Mouse (Mus musculus) heart, embryonic 15.5 days (tissue): Measurements from ENCODE around the gene Gm6614. TPM values are rescaled to one million over a fixed set of nuclear protein-coding genes. Genes with fewer than 3 reads are reported as not detected.
"Not testable (repeated sequence)": the region's sequence is repeated elsewhere in the genome, so short reads cannot be mapped to it uniquely, and the experiment has no call there.

Experiments used
- ATAC-seq: fragments of 200-750 bp; cut with Nextera tagmentation; replicated peaks from 2 replicates; pipeline ENCODE4 v1.8.0; 2017; ENCODE audit warnings: low read depth, moderate TSS enrichment; ENCODE audit not compliant: insufficient number of reproducible peaks, insufficient read depth, low FRiP score
- H3K27ac ChIP-seq: fragments of 300-500 bp; sonication (generic); 2 replicates; pipeline ENCODE4 v1.5.1; 2015; ENCODE audit warnings: mild to moderate bottlenecking, inconsistent platforms
- H3K27me3 ChIP-seq: fragments of 300-500 bp; sonication (generic); 2 replicates; pipeline ENCODE4 v1.6.1; 2015; ENCODE audit warnings: inconsistent platforms
- H3K36me3 ChIP-seq: fragments of 300-500 bp; sonication (generic); 2 replicates; pipeline ENCODE4 v1.6.1; 2015; ENCODE audit warnings: mild to moderate bottlenecking, inconsistent platforms
- H3K4me1 ChIP-seq: fragments of 300-500 bp; sonication (generic); replicated peaks from 2 replicates; pipeline ENCODE4 v1.6.1; 2015; ENCODE audit warnings: inconsistent platforms
- H3K4me2 ChIP-seq: fragments of 300-500 bp; sonication (generic); 2 replicates; pipeline ENCODE4 v1.6.1; 2015; ENCODE audit warnings: inconsistent platforms, mild to moderate bottlenecking, moderate library complexity
- H3K4me3 ChIP-seq: fragments of 300-500 bp; sonication (generic); 2 replicates; pipeline ENCODE4 v1.5.1; 2015; ENCODE audit warnings: mild to moderate bottlenecking, inconsistent platforms
- H3K9ac ChIP-seq: fragments of 300-500 bp; sonication (generic); 2 replicates; pipeline ENCODE4 v1.6.1; 2015; ENCODE audit warnings: mild to moderate bottlenecking, inconsistent platforms
- H3K9me3 ChIP-seq: fragments of 300-500 bp; sonication (generic); replicated peaks from 2 replicates; pipeline ENCODE4 v1.6.1; 2016; ENCODE audit warnings: inconsistent platforms
- WGBS: fragments of 180-500 bp; shearing (Covaris S2); methylation state at CpG from one replicate; pipeline ENCODE4 v1.1.7; 2015; ENCODE audit warnings: mixed read lengths; 5-methylcytosine and 5-hydroxymethylcytosine counted together
- polyA plus RNA-seq: library from polyadenylated mRNA; unstranded; fragments of >200 nt; fragmentation: Nextera tagmentation; extraction: Ambion mirVana; gene quantifications from 2 replicates; pipeline ENCODE4 v1.2.1, GENCODE M21; 2015

The Gm6614 gene
- not detected in 2 replicates for polyA plus RNA-seq

DNA sequence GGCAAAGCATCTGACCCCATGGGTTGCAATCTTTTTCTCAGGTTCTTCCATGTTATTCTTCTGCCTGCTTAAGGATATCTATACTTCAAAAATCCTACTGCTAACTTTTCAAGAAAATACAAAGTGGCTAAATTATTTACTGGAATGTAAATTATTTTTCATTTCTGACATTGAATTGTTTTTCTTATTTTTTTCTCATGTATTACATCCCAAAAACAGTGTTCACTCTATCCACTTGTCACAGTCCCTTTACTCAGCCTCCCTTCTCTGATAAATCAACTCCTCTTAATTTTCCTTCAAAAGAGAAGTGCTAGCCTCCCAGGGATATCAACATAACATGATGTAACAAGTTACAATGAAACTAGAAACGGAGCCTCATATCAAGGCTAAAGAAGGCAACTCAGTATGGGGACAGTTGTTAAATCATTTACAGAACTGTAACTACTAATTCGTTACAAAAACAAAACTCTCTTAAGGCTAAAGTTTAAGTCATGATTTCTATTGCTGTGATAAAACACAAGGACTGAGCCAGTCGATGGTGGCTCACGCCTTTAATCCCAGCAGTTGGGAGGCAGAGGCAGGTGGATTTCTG, at the start of gene Gm6614:
Gene Gm6614, minus strand, starts transcription at position 51 of the 592 bp plus-strand sequence.
- Histone ChIP-seq H3K36me3 (no peaks in the 10 kb centered on the region), H3K4me1 (no peaks in the 10 kb centered on the region), H3K27me3 (no peaks in the 10 kb centered on the region), H3K27ac (no peak within 1 kb of the TSS), H3K4me2 (no peak within 1 kb of the TSS), H3K4me3 (no peak within 1 kb of the TSS), H3K9ac (no peak within 1 kb of the TSS), H3K9me3 (no peaks in the 10 kb centered on the region)
- no peak for ATAC-seq
- WGBS = 72% methylated on average over 4 of the region's 4 CpGs

DNA sequence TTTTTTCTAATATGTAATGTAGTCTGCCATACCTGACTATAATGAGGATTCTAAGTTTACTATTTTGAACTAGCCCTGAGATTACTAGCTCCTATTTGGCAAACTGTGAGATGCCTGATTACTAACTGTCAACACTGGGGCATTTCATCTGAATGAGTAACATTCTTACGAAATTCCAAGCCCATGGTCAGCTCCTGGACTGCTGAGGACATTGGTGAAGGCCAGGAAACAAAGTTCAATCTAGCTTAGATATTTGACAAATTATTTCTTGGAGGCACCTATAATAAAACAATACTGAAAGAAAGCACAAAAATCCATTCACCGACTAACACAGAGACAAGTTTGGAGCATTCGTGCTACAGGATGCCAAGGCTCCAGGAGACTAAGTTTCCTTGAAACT, 47.1 kb upstream of the Gm6614 start:
- H3K27ac ChIP-seq, H3K4me3 ChIP-seq, H3K36me3 ChIP-seq, H3K9ac ChIP-seq, H3K9me3 ChIP-seq, H3K27me3 ChIP-seq, ATAC-seq, H3K4me2 ChIP-seq, H3K4me1 ChIP-seq: not testable (repeated sequence)
- 79% methylated on average over 3 of the region's 3 CpGs for WGBS

- Histone ChIP-seq H3K4me3 (no peak overlapping the region), H3K27ac (no peak overlapping the region), H3K4me2 (no peak overlapping the region), H3K36me3 (no peaks in the 10 kb centered on the region), H3K4me1 (no peaks in the 10 kb centered on the region), H3K27me3 (no peaks in the 10 kb centered on the region), H3K9ac (no peak overlapping the region), H3K9me3 (no peaks in the 10 kb centered on the region)
- 88% methylated on average over 1 of the region's 1 CpGs for WGBS
- ATAC-seq = no peak
These were observed 36.5 kb upstream of the Gm6614 start for GRCm38 (mm10) chr6:142047689-142048088.

GRCm38 (mm10) chr6:142045746-142046145, 34.5 kb upstream of the Gm6614 start:
- Histone ChIP-seq H3K4me1 (no peaks in the 10 kb centered on the region), H3K27me3 (no peaks in the 10 kb centered on the region), H3K4me2 (no peak overlapping the region), H3K4me3 (no peak overlapping the region), H3K36me3 (no peaks in the 10 kb centered on the region), H3K9ac (no peak overlapping the region), H3K9me3 (no peaks in the 10 kb centered on the region), H3K27ac (no peak overlapping the region)
- WGBS = 87% methylated on average over 2 of the region's 2 CpGs
- ATAC-seq = no peak

- Histone ChIP-seq H3K36me3 (no peaks in the 10 kb centered on the region), H3K27ac (no peak overlapping the region), H3K4me3 (no peak overlapping the region), H3K4me2 (no peak overlapping the region), H3K9me3 (no peaks in the 10 kb centered on the region), H3K9ac (no peak overlapping the region), H3K4me1 (no peaks in the 10 kb centered on the region), H3K27me3 (no peaks in the 10 kb centered on the region)
- ATAC-seq = no peak
- 85% methylated on average over 3 of the region's 3 CpGs for WGBS
These were observed 30.7 kb upstream of the Gm6614 start for GRCm38 (mm10) chr6:142041896-142042295.

DNA sequence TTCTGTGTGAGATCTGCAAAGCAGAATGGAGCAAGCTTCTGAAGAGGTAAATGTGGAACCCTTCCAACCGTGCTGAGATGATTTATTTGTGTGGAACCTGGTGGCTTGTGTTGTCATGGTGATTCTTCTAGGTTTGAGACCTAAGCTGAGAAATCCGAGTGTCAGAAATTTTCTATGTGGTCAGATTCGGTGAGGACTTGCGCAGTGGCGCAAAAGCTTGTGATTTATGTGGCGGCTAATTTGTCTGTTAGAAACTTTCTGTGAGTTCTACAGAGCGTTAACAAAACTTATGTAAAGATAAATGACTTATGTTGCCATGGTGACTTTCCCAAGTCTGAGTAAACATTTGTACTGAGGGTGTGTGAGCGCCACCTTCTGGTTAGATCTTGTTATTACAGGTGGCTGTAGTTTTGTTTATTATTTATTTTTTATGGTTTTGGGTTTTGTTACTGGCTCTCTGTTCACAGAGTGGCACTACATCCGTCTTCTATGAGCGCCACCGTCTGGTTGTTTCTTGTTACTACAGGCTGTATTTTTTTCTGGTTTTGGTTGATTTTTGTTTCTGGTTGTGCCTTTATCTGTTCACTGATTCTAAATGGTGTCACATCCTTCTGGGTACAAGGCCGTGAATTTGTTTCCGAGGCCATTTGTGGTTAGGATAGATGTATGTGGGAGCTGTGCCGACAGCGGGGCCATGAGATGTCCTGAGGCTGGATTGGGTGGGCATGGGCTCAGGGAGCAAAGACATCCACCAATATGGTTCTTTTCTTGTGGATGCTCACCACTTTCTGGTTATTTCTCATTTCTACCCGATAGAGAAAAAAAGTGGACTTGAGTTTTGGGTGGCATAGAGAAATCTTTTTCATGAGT, 29.3 kb upstream of the Gm6614 start:
- no peak overlapping the region for H3K4me3 ChIP-seq
- H3K4me2 ChIP-seq = no peak overlapping the region
- ATAC-seq = no peak
- H3K9me3 ChIP-seq = no peaks in the 10 kb centered on the region
- no peaks in the 10 kb centered on the region for H3K4me1 ChIP-seq
- no peak overlapping the region for H3K9ac ChIP-seq
- no peaks in the 10 kb centered on the region for H3K27me3 ChIP-seq
- no peak overlapping the region for H3K27ac ChIP-seq
- H3K36me3 ChIP-seq = no peaks in the 10 kb centered on the region
- 50% methylated on average over 16 of the region's 16 CpGs for WGBS

- H3K4me1 ChIP-seq = no peaks in the 10 kb centered on the region
- no peaks in the 10 kb centered on the region for H3K27me3 ChIP-seq
- no peak overlapping the region for H3K4me2 ChIP-seq
- no peak overlapping the region for H3K9ac ChIP-seq
- H3K9me3 ChIP-seq = no peaks in the 10 kb centered on the region
- ATAC-seq = no peak
- no peaks in the 10 kb centered on the region for H3K36me3 ChIP-seq
- H3K4me3 ChIP-seq = no peak overlapping the region
- WGBS = 70% methylated on average over 2 of the region's 2 CpGs
- H3K27ac ChIP-seq = no peak overlapping the region
These were observed 24.6 kb upstream of the Gm6614 start for GRCm38 (mm10) chr6:142035771-142036170.

DNA sequence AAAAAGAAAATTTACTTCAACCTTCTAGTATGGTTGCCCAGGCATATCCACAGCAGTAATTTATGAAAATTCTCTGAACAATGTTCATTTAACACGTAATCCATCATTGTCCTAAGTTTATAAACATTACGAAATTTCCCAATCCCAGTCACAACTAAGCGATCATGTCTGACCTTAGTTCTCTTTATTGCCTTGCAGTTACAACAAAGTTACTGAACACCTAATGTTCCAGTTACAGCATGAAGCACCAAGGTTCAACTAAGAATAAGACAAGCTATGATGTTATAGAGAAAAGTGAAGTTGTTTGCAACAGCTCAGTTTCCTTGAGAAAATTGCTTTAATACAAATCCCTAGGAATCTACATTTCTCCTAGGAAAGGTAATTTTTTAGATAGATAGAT, 10.5 kb upstream of the Gm6614 start:
- Histone ChIP-seq H3K27ac (no peak overlapping the region), H3K9me3 (no peaks in the 10 kb centered on the region)
- WGBS = 77% methylated on average over 3 of the region's 3 CpGs

GRCm38 (mm10) chr6:141986772-141987171, 24.4 kb downstream of the Gm6614 start:
- no peak for ATAC-seq
- Histone ChIP-seq H3K4me2 (no peak overlapping the region), H3K36me3 (no peaks in the 10 kb centered on the region), H3K27me3 (no peaks in the 10 kb centered on the region), H3K4me1 (no peaks in the 10 kb centered on the region), H3K9me3 (no peaks in the 10 kb centered on the region), H3K27ac (no peak overlapping the region), H3K9ac (no peak overlapping the region), H3K4me3 (no peak overlapping the region)
- WGBS = 98% methylated on average over 6 of the region's 6 CpGs

More for the DNA sequence above, 10.5 kb upstream of the Gm6614 start:
- Histone ChIP-seq H3K4me1 (no peaks in the 10 kb centered on the region), H3K4me2 (no peak overlapping the region), H3K27me3 (no peaks in the 10 kb centered on the region), H3K4me3 (no peak overlapping the region), H3K9ac (no peak overlapping the region), H3K36me3 (no peaks in the 10 kb centered on the region)
- no peak for ATAC-seq

GRCm38 (mm10) chr6:141984644-141985043, 26.6 kb downstream of the Gm6614 start:
- Histone ChIP-seq H3K27me3 (no peaks in the 10 kb centered on the region), H3K4me3 (no peak overlapping the region), H3K9me3 (no peaks in the 10 kb centered on the region), H3K9ac (no peak overlapping the region), H3K27ac (no peak overlapping the region), H3K4me1 (no peaks in the 10 kb centered on the region), H3K4me2 (no peak overlapping the region), H3K36me3 (no peaks in the 10 kb centered on the region)
- WGBS = 63% methylated on average over 3 of the region's 3 CpGs
- ATAC-seq = no peak

DNA sequence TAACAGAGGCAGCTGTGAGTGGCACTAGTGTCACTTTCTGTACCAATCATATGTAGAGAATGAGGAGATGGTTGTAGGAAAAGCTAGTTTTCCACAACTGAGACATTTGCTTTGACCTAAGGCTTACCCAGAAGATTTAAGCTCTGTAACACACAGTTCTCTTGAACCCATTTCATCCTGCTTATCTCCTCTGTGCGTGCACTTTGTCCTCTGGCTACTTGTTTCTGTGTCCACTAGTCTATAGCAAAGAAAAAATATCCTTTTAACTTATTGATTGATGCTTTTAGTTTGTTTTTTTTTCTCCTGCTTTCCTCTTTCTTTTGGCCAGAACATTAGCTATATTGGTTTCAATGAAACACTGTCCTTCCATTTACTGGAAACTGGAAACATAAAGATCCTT, 48.8 kb downstream of the Gm6614 start:
- H3K4me3 ChIP-seq = no peak overlapping the region
- H3K27me3 ChIP-seq = no peaks in the 10 kb centered on the region
- no peak overlapping the region for H3K9ac ChIP-seq
- no peaks in the 10 kb centered on the region for H3K4me1 ChIP-seq
- no peak overlapping the region for H3K27ac ChIP-seq
- no peaks in the 10 kb centered on the region for H3K36me3 ChIP-seq
- WGBS = 78% methylated on average over 1 of the region's 1 CpGs
- no peak for ATAC-seq
- no peaks in the 10 kb centered on the region for H3K9me3 ChIP-seq
- H3K4me2 ChIP-seq = no peak overlapping the region

DNA sequence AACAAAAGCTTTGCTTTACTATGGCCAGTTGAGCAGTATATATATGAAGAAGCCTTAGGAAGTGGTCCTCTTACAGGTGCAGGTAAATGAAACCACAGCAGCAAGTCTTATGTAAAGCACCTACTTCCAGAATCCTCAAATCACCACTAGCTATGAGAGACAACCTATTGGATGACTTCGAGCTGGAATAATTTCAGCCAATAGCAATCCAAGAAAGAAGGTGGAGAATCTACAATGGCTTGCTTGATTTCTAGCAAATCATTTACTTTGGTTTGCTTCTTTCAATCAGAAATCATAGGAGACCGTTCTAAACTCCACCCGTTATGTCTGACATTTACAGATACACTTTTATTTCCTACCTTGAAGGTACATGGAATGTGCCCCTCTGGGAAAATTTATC, 49.4 kb downstream of the Gm6614 start:
- Histone ChIP-seq H3K9ac (no peak overlapping the region), H3K27me3 (no peaks in the 10 kb centered on the region), H3K9me3 (no peaks in the 10 kb centered on the region), H3K4me2 (no peak overlapping the region), H3K4me1 (no peaks in the 10 kb centered on the region), H3K27ac (no peak overlapping the region), H3K36me3 (no peaks in the 10 kb centered on the region), H3K4me3 (no peak overlapping the region)
- 83% methylated on average over 3 of the region's 3 CpGs for WGBS
- ATAC-seq = no peak
